Mouse (Mus musculus) testis, postnatal 14 days (tissue): ENCODE results near the gene Hspe1.

Experiments used
- DNase-seq: peaks from one replicate; pipeline ENCODE4 v3.0.0; 2021; ENCODE audit warnings: low spot score

Hspe1 gene

GRCm38 (mm10) chr1:55134301-55134700, 46.4 kb downstream of the Hspe1 start:
- DNase-seq: no peak

GRCm38 (mm10) chr1:55135846-55136245, 47.9 kb downstream of the Hspe1 start:
- DNase-seq: no peak
